Mouse (Mus musculus) G1E (cell line): ENCODE measurements around the gene Prr19. TPM values are rescaled to one million over a fixed set of nuclear protein-coding genes. Genes with fewer than 3 reads are reported as not detected.
A peak's percentile ranks its signal among the peaks of the same experiment; 100 is the strongest.

Experiments used
- ATAC-seq: 2 replicates; pipeline ENCODE4 v1.8.0; 2016; ENCODE audit warnings: mild to moderate bottlenecking; ENCODE audit not compliant: insufficient number of reproducible peaks, poor library complexity, low FRiP score, severe bottlenecking; ENCODE audit errors: extremely low read depth
- DNase-seq: peaks from one replicate; pipeline ENCODE4 v3.0.0; 2012; ENCODE audit warnings: low spot score
- H3K27me3 ChIP-seq: 2 replicates; pipeline ENCODE4 v1.6.1; 2012; ENCODE audit warnings: mild to moderate bottlenecking, low read length, inconsistent platforms; ENCODE audit not compliant: insufficient read depth
- H3K36me3 ChIP-seq: replicated peaks from 2 replicates; pipeline ENCODE3; 2012; ENCODE audit warnings: mild to moderate bottlenecking, inconsistent platforms
- H3K4me1 ChIP-seq: 2 replicates; pipeline ENCODE4 v1.6.1; 2012; ENCODE audit warnings: low read depth, low read length, inconsistent platforms, mixed read lengths; ENCODE audit not compliant: insufficient read depth
- H3K4me3 ChIP-seq: 2 replicates; pipeline ENCODE4 v1.5.1; 2012; ENCODE audit warnings: low read depth, mild to moderate bottlenecking, inconsistent platforms, low read length, moderate library complexity, mixed read lengths
- H3K9me3 ChIP-seq: replicated peaks from 2 replicates; pipeline ENCODE4 v1.6.1; 2012; ENCODE audit warnings: inconsistent platforms
- CTCF ChIP-seq: IDR thresholded peaks from 2 replicates; pipeline ENCODE4 v1.5.1; 2012; ENCODE audit warnings: low read depth, low read length, inconsistent platforms, mixed read lengths
- GATA1 ChIP-seq: IDR thresholded peaks from 2 replicates; pipeline ENCODE4 v1.6.1; 2012; ENCODE audit warnings: borderline replicate concordance, low read length, inconsistent platforms, mixed read lengths
- GATA2 ChIP-seq: IDR thresholded peaks from 2 replicates; pipeline ENCODE4 v1.6.1; 2012; ENCODE audit warnings: low read depth, low read length, inconsistent platforms, borderline replicate concordance
- POLR2AphosphoS5 ChIP-seq: IDR thresholded peaks from 2 replicates; pipeline ENCODE4 v1.6.1; 2012; ENCODE audit warnings: low read depth, low read length, inconsistent platforms; ENCODE audit not compliant: insufficient replicate concordance
- TAL1 ChIP-seq: conservative IDR thresholded peaks from 2 replicates; pipeline ENCODE4 v1.6.1; 2012; ENCODE audit warnings: low read depth, low read length, inconsistent platforms, mixed read lengths
- polyA plus RNA-seq: library from polyadenylated mRNA; stranded (reverse); fragments of >175 nt; gene quantifications from 2 replicates; pipeline ENCODE4 v1.2.3, GENCODE M21; 2012
- total RNA-seq, 2 experiments: library from RNA; stranded (forward) in 1 of 2; stranded (reverse) in 1 of 2; fragments of 200-1000 nt in 1 of 2; fragments of >200 nt in 1 of 2; fragmentation: Nextera tagmentation in 1 of 2; gene quantifications; 2 replicates each; pipeline ENCODE4 v1.2.3; 2014 to 2017

Gene Prr19
- total and polyA plus RNA-seq, 3 experiments: 0.07 TPM; not detected in 2

DNA sequence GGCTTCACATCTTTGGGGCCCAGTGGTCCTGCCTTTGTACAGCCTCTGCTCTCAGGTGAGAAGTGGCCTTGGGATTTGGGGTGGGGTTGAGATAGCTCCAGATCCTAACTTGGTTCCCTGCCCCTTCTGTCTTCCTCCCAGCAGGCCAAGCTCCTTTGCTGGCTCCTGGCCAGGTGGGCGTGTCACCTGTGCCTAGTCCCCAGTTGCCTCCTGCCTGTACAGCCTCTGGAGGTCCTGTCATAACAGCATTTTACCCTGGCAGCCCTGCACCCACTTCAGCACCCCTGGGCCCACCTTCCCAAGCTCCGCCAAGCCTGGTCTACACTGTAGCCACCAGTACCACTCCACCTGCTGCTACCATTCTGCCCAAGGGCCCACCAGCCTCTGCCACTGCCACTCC, 10.3 kb upstream of the Prr19 start:
- Histone ChIP-seq H3K4me1 (peaks cover 64% of the 10 kb centered on the region), H3K4me3 (no peak overlapping the region), H3K36me3 (peaks cover 100% of the 10 kb centered on the region), H3K9me3 (peaks cover 10% of the 10 kb centered on the region), H3K27me3 (no peaks in the 10 kb centered on the region)
- TF ChIP-seq GATA1 (no peak), POLR2AphosphoS5 (no peak)
- DNase-seq: no peak
- no peak for ATAC-seq

GRCm38 (mm10) chr7:25292107-25292506, 9.1 kb upstream of the Prr19 start:
- TF ChIP-seq GATA2: no peak
- TF ChIP-seq GATA1: no peak
- TF ChIP-seq POLR2AphosphoS5: no peak
- no peak for TF ChIP-seq CTCF
- TF ChIP-seq TAL1: no peak
- ATAC-seq (no peak), DNase-seq (no peak)
- no peak overlapping the region for H3K4me3 ChIP-seq
- no peaks in the 10 kb centered on the region for H3K27me3 ChIP-seq
- peaks cover 10% of the 10 kb centered on the region for H3K9me3 ChIP-seq
- peaks cover 66% of the 10 kb centered on the region for H3K4me1 ChIP-seq
- peaks cover 95% of the 10 kb centered on the region for H3K36me3 ChIP-seq

GRCm38 (mm10) chr7:25293191-25293739, 7.9 kb upstream of the Prr19 start:
- ATAC-seq (no peak), DNase-seq (no peak)
- Histone ChIP-seq H3K9me3 (peaks cover 10% of the 10 kb centered on the region), H3K27me3 (no peaks in the 10 kb centered on the region), H3K36me3 (peaks cover 84% of the 10 kb centered on the region), H3K4me1 (peaks cover 66% of the 10 kb centered on the region), H3K4me3 (no peak overlapping the region)
- TF ChIP-seq TAL1 (no peak), CTCF (no peak), GATA1 (no peak), GATA2 (no peak), POLR2AphosphoS5 (no peak)

DNA sequence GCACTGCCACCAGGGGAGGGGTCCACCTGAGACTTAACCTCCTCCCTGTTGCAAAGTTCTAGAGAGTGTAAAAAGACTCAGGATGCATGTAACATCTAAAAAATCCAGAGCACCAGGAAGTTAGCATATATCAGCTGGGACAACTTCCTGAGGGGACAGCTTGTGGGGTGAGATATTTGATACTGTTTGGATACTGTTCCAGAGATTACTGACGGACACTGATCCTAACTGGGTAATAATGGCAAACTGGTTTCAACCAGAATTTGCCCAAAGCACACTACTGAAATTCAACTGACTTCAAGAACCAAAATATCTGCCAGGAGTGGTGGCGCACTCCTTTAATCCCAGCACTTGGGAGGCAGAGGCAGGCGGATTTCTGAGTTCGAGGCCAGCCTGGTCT, 6.7 kb upstream of the Prr19 start:
- TF ChIP-seq POLR2AphosphoS5 (no peak), CTCF (no peak), GATA1 (no peak), TAL1 (no peak), GATA2 (no peak)
- ATAC-seq (no peak), DNase-seq (no peak)
- H3K4me1 ChIP-seq: peaks cover 63% of the 10 kb centered on the region
- H3K36me3 ChIP-seq: peaks cover 71% of the 10 kb centered on the region
- H3K27me3 ChIP-seq: no peaks in the 10 kb centered on the region
- H3K4me3 ChIP-seq: no peak overlapping the region
- peaks cover 4% of the 10 kb centered on the region; the same call in 1 of the 2 replicates for H3K9me3 ChIP-seq

GRCm38 (mm10) chr7:25294960-25295722, 6.1 kb upstream of the Prr19 start:
- peaks cover 63% of the 10 kb centered on the region for H3K4me1 ChIP-seq

DNA sequence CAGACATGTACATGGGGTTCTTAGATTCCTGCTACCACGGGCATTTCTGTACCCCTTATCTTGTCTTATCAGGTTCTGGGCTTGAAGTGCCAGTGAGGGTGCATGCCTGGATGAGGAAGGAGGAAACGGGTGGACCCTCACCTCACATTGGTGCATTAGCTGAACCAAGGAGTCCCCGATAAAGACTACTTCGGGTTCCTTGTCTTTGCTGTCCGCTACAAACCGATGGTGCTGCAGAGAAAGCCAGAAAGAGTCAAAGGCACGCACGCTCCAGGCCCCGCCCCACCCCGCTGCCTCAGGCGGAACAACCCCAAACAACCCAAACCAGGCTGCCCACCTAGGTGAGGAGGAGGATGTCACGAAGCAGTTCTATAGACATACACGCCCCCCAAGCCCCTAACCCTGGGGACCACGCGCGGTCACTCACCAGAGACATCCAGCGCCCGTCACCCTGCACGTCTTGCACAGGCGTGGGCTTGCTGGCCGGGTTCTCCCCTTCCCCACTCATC, 4.2 kb upstream of the Prr19 start:
- Histone ChIP-seq H3K9me3 (no peaks in the 10 kb centered on the region), H3K4me3 (peak overlapping the region; percentile 93), H3K36me3 (peaks cover 46% of the 10 kb centered on the region), H3K4me1 (peaks cover 52% of the 10 kb centered on the region), H3K27me3 (no peaks in the 10 kb centered on the region)
- no peak for TF ChIP-seq GATA2
- no peak for TF ChIP-seq GATA1
- TF ChIP-seq TAL1: no peak
- no peak for TF ChIP-seq POLR2AphosphoS5
- TF ChIP-seq CTCF: no peak
- ATAC-seq: no peak
- no peak for DNase-seq

More at GRCm38 (mm10) chr7:25294960-25295722, 6.1 kb upstream of the Prr19 start:
- no peak for DNase-seq
- no peaks in the 10 kb centered on the region for H3K9me3 ChIP-seq
- H3K4me3 ChIP-seq: no peak overlapping the region
- TF ChIP-seq CTCF (no peak), TAL1 (no peak), GATA2 (no peak), GATA1 (no peak), POLR2AphosphoS5 (no peak)
- H3K27me3 ChIP-seq: no peaks in the 10 kb centered on the region
- H3K36me3 ChIP-seq: peaks cover 65% of the 10 kb centered on the region
- no peak for ATAC-seq
